Mouse (Mus musculus) left cerebral cortex, adult 2 months (tissue): ENCODE data around the gene S100a3. TPM values are rescaled to one million over a fixed set of nuclear protein-coding genes. Genes with fewer than 3 reads are reported as not detected.

Experiments
- DNase-seq, 2 experiments: peaks; one replicate each; pipeline ENCODE4 v3.0.0; 2021 to 2022; ENCODE audit warnings: low spot score in 2 of 2, mixed read lengths in 1 of 2; ENCODE audit errors: extremely low spot score in 1 of 2
- H3K27ac ChIP-seq: fragments of 200-600 bp; 2 replicates; pipeline ENCODE4 v1.8.1; 2022
- H3K4me3 ChIP-seq: fragments of 200-600 bp; 2 replicates; pipeline ENCODE4 v1.8.1; 2022
- CTCF ChIP-seq: fragments of 200-600 bp; IDR thresholded peaks from 2 replicates; pipeline ENCODE4 v1.8.1; 2022; ENCODE audit warnings: antibody characterized with exemption, mild to moderate bottlenecking, moderate library complexity
- intact Hi-C: fragments of 180-260 bp; cut with DNase I; formaldehyde crosslinking; loops from one replicate; pipeline ENCODE4 v1.15.1; 2025
- total RNA-seq, 2 experiments: library from RNA; stranded (reverse); gene quantifications; 2 replicates each; pipeline ENCODE4 v1.2.3; 2021

S100a3 gene
- total RNA-seq, 2 experiments from 2014 or later, result 0.56 to 0.81 TPM

- intact Hi-C loops, result no loop called here
- no peak for TF ChIP-seq CTCF
Observed at GRCm38 (mm10) chr3:90579433-90579832, 19.1 kb downstream of the S100a3 start.

GRCm38 (mm10) chr3:90581141-90581540, 20.8 kb downstream of the S100a3 start:
- H3K4me3 ChIP-seq, result no peak overlapping the region
- H3K27ac ChIP-seq, result no peak overlapping the region
- no peak for TF ChIP-seq CTCF
- DNase-seq, result no peak
- intact Hi-C loops, result loop anchor here (2.0 kb wide), 1 partner anchor 58 kb away; no protein-coding TSS in a partner anchor

More at GRCm38 (mm10) chr3:90579433-90579832, 19.1 kb downstream of the S100a3 start:
- no peak for DNase-seq
- Histone ChIP-seq H3K4me3 (no peak overlapping the region), H3K27ac (no peak overlapping the region)

GRCm38 (mm10) chr3:90582156-90582555, 21.8 kb downstream of the S100a3 start:
- DNase-seq, result no peak
- intact Hi-C loops, result no loop called here
- Histone ChIP-seq H3K27ac (no peak overlapping the region), H3K4me3 (no peak overlapping the region)
- TF ChIP-seq CTCF, result peak; percentile 41

- intact Hi-C loops, result no loop called here
- DNase-seq, result no peak
Observed at GRCm38 (mm10) chr3:90582556-90582955, 22.2 kb downstream of the S100a3 start.

GRCm38 (mm10) chr3:90583893-90584292, 23.5 kb downstream of the S100a3 start:
- no peak for DNase-seq
- no peak overlapping the region for H3K4me3 ChIP-seq
- no peak; the same call in 1 of the 2 replicates for TF ChIP-seq CTCF
- intact Hi-C loops, result loop anchor here (2.0 kb wide), 1 partner anchor 75 kb away; the partner anchor contains the start of gene Chtop
- H3K27ac ChIP-seq, result no peak overlapping the region; the same call in 1 of the 2 replicates

More at GRCm38 (mm10) chr3:90582556-90582955, 22.2 kb downstream of the S100a3 start:
- no peak overlapping the region for H3K27ac ChIP-seq
- H3K4me3 ChIP-seq, result no peak overlapping the region
- TF ChIP-seq CTCF, result no peak

- peak; percentile 85 for TF ChIP-seq CTCF
- intact Hi-C loops, result loop anchor here (1.0 to 2.0 kb wide), 2 partner anchors 65 to 77 kb away; partner anchors contain the start of gene Chtop
- DNase-seq, result peak; percentile 70 to 77
- peak overlapping the region; percentile 77; the same call in 1 of the 2 replicates for H3K27ac ChIP-seq
- no peak overlapping the region for H3K4me3 ChIP-seq
Observed at GRCm38 (mm10) chr3:90585595-90585994, 25.2 kb downstream of the S100a3 start.

- intact Hi-C loops, result loop anchor here (1.0 to 2.0 kb wide), 2 partner anchors 19 to 29 kb away; no protein-coding TSS in a partner anchor
- peak overlapping the region; percentile 77 for H3K27ac ChIP-seq
- TF ChIP-seq CTCF, result no peak
- H3K4me3 ChIP-seq, result no peak overlapping the region
- no peak for DNase-seq
Observed at GRCm38 (mm10) chr3:90586016-90586643, 25.8 kb downstream of the S100a3 start.

- peak in 1 of 2 experiments; percentile 51 for DNase-seq
- intact Hi-C loops, result loop anchor here (1.0 to 2.0 kb wide), 3 partner anchors 18 to 28 kb away; partner anchors contain the start of gene S100a6
- TF ChIP-seq CTCF, result no peak
- H3K4me3 ChIP-seq, result no peak overlapping the region
- peak overlapping the region; percentile 77 for H3K27ac ChIP-seq
Observed at GRCm38 (mm10) chr3:90586906-90587305, 26.5 kb downstream of the S100a3 start.

GRCm38 (mm10) chr3:90587361-90588101, 27.2 kb downstream of the S100a3 start:
- DNase-seq, result peak in 1 of 2 experiments; percentile 39
- H3K4me3 ChIP-seq, result no peak overlapping the region
- intact Hi-C loops, result loop anchor here (1.0 to 2.0 kb wide), 2 partner anchors 17 to 25 kb away; partner anchors contain the start of gene S100a6
- TF ChIP-seq CTCF, result no peak
- H3K27ac ChIP-seq, result peak overlapping the region; percentile 77

GRCm38 (mm10) chr3:90589390-90589789, 29.0 kb downstream of the S100a3 start:
- no peak overlapping the region for H3K27ac ChIP-seq
- intact Hi-C loops, result no loop called here
- TF ChIP-seq CTCF, result no peak
- no peak for DNase-seq
- H3K4me3 ChIP-seq, result no peak overlapping the region

- no peak for DNase-seq
- H3K27ac ChIP-seq, result no peak within 1 kb of the TSS
- H3K4me3 ChIP-seq, result no peak within 1 kb of the TSS
- no peak for TF ChIP-seq CTCF
- intact Hi-C loops, result no loop called here
Observed at GRCm38 (mm10) chr3:90589947-90590346, 29.6 kb downstream of the S100a3 start, which contains the start of gene S100a2. Gene S100a2 (plus strand): TSS chr3:90590247.

GRCm38 (mm10) chr3:90594466-90594865, 34.1 kb downstream of the S100a3 start:
- intact Hi-C loops, result no loop called here
- no peak for DNase-seq
- H3K27ac ChIP-seq, result no peak overlapping the region
- H3K4me3 ChIP-seq, result no peak overlapping the region
- no peak for TF ChIP-seq CTCF
